Mouse (Mus musculus) hindbrain, embryonic 16.5 days (tissue): ENCODE results near the gene Ikbke. TPM values are rescaled to one million over a fixed set of nuclear protein-coding genes. Genes with fewer than 3 reads are reported as not detected.

Experiments
- ATAC-seq: fragments of 200-750 bp; cut with Nextera tagmentation; 2 replicates; pipeline ENCODE4 v1.8.0; 2017; ENCODE audit warnings: moderate TSS enrichment, moderate library complexity
- H3K27ac ChIP-seq: fragments of 300-500 bp; sonication (generic); 2 replicates; pipeline ENCODE4 v1.5.1; 2014; ENCODE audit warnings: low read depth, mild to moderate bottlenecking, control low read depth, low read length, moderate library complexity
- H3K27me3 ChIP-seq: fragments of 300-500 bp; sonication (generic); replicated peaks from 2 replicates; pipeline ENCODE4 v1.6.1; 2014; ENCODE audit warnings: low read length; ENCODE audit not compliant: control insufficient read depth, insufficient read depth
- H3K36me3 ChIP-seq: fragments of 300-500 bp; sonication (generic); 2 replicates; pipeline ENCODE4 v1.6.1; 2014; ENCODE audit warnings: mild to moderate bottlenecking, low read length, moderate library complexity, mixed read lengths; ENCODE audit not compliant: control insufficient read depth, insufficient read depth
- H3K4me1 ChIP-seq: fragments of 300-500 bp; sonication (generic); 2 replicates; pipeline ENCODE4 v1.6.1; 2014; ENCODE audit warnings: low read depth, low read length; ENCODE audit not compliant: control insufficient read depth, insufficient read depth
- H3K4me2 ChIP-seq: fragments of 300-500 bp; sonication (generic); 2 replicates; pipeline ENCODE4 v1.6.1; 2014; ENCODE audit warnings: mild to moderate bottlenecking, low read length, control low read depth, moderate library complexity
- H3K4me3 ChIP-seq: fragments of 300-500 bp; sonication (generic); 2 replicates; pipeline ENCODE4 v1.5.1; 2014; ENCODE audit warnings: mild to moderate bottlenecking, low read length, control low read depth, moderate library complexity
- H3K9ac ChIP-seq: fragments of 300-500 bp; sonication (generic); 2 replicates; pipeline ENCODE4 v1.6.1; 2014; ENCODE audit warnings: low read depth, mild to moderate bottlenecking, control low read depth, low read length, moderate library complexity
- H3K9me3 ChIP-seq: fragments of 300-500 bp; sonication (generic); 2 replicates; pipeline ENCODE4 v1.6.1; 2014; ENCODE audit warnings: mild to moderate bottlenecking, low read length, moderate library complexity; ENCODE audit not compliant: control insufficient read depth
- WGBS: fragments of 180-500 bp; shearing (Covaris S2); extraction: QIAGEN DNeasy Blood & Tissue Kit; methylation state at CpG from one replicate; pipeline ENCODE4 v1.1.7; 2014; 5-methylcytosine and 5-hydroxymethylcytosine counted together
- polyA plus RNA-seq: library from polyadenylated mRNA; unstranded; fragments of >200 nt; fragmentation: Nextera tagmentation; extraction: Ambion mirVana; gene quantifications from 2 replicates; pipeline ENCODE4 v1.2.1, GENCODE M21; 2015

Gene Ikbke
- polyA plus RNA-seq, 1 experiment from 2014 or later: 0.76 TPM

GRCm38 (mm10) chr1:131300750-131301149 lies 21.3 kb upstream of the Ikbke start:
- ATAC-seq: no peak
- no peaks in the 10 kb centered on the region; the same call in 1 of the 2 replicates for H3K4me1 ChIP-seq
- no peaks in the 10 kb centered on the region for H3K9me3 ChIP-seq
- no peak overlapping the region for H3K9ac ChIP-seq
- 100% methylated on average over 2 of the region's 2 CpGs for WGBS
- H3K27ac ChIP-seq: peak overlapping the region; percentile 29; the same call in 1 of the 2 replicates
- no peak overlapping the region for H3K4me2 ChIP-seq
- no peaks in the 10 kb centered on the region for H3K27me3 ChIP-seq
- H3K36me3 ChIP-seq: peaks cover 16% of the 10 kb centered on the region
- H3K4me3 ChIP-seq: no peak overlapping the region

DNA sequence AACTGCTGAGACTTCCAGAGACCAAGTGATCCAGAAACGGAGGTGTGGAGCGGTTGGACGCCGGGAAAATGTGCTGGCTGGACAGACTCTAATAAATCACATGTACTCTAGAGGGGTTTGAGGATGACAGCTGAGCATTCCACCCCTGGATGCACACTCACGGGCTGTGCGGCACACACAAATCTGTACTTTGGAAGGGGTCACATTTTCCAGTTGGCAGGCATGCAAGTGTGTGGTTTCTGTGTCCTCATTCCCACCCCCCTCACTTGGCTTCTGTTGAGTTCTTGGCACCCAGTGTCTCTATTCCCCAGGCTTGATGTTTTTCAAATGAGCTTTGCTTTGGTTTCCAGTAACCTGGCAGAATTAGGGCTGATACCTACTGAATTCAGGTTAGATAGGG lies 20.4 kb upstream of the Ikbke start:
- Histone ChIP-seq H3K9me3 (no peaks in the 10 kb centered on the region), H3K4me2 (no peak overlapping the region), H3K4me3 (no peak overlapping the region), H3K27me3 (no peaks in the 10 kb centered on the region), H3K27ac (peak overlapping the region; percentile 9), H3K36me3 (peaks cover 20% of the 10 kb centered on the region), H3K9ac (no peak overlapping the region), H3K4me1 (no peaks in the 10 kb centered on the region; the same call in 1 of the 2 replicates)
- 55% methylated on average over 6 of the region's 6 CpGs for WGBS
- peak; percentile 85 for ATAC-seq

DNA sequence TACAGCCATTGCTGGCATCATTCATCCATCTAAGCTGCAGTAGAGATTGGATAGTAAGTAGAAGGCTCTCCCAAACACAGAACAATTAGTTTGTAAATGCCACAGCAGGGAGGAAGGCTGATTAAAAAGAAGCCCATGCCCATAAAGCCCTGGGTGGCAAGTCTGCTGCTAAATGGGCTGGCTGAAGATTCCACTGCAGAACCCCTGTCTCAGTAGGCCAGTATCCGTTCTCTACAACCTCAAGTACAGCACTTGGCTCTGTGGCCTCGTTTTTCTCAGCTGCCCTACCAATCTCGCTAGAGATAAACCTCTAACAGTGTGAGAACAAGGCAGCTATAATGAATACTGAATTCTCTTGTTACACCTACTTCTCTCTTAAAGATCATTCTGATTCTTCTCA lies 19.8 kb upstream of the Ikbke start:
- WGBS: 39% methylated on average over 3 of the region's 3 CpGs
- H3K27ac ChIP-seq: peak overlapping the region; percentile 9
- no peaks in the 10 kb centered on the region; the same call in 1 of the 2 replicates for H3K4me1 ChIP-seq
- no peak overlapping the region for H3K4me2 ChIP-seq
- no peak overlapping the region for H3K9ac ChIP-seq
- no peak for ATAC-seq
- H3K36me3 ChIP-seq: peaks cover 20% of the 10 kb centered on the region
- no peaks in the 10 kb centered on the region for H3K9me3 ChIP-seq
- no peak overlapping the region for H3K4me3 ChIP-seq
- H3K27me3 ChIP-seq: no peaks in the 10 kb centered on the region

DNA sequence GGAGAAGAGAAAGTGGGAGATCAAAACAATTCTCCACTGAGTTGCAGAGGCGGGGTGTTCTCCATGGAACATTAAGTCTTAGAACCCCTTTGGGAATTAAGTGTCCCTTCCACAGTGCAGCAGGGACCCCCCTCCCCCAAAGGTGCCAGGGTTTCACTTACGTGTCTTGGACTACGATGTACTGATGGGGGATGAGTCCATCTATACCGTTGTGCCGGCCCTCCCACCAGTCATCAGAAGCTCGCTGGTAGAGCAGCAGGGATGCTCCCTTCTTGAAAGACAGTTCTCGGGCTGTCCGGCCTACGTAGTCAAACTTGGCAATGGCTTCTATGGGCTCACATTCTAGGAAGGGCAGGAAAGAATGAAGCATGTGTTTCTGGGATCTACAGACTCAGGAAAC lies 18.8 kb upstream of the Ikbke start:
- no peaks in the 10 kb centered on the region; the same call in 1 of the 2 replicates for H3K4me1 ChIP-seq
- H3K4me3 ChIP-seq: no peak overlapping the region
- no peak overlapping the region for H3K27ac ChIP-seq
- no peak overlapping the region for H3K4me2 ChIP-seq
- ATAC-seq: no peak
- H3K27me3 ChIP-seq: no peaks in the 10 kb centered on the region
- peaks cover 20% of the 10 kb centered on the region for H3K36me3 ChIP-seq
- H3K9ac ChIP-seq: no peak overlapping the region
- no peaks in the 10 kb centered on the region for H3K9me3 ChIP-seq
- WGBS: 87% methylated on average over 9 of the region's 9 CpGs

GRCm38 (mm10) chr1:131296726-131297125 lies 17.3 kb upstream of the Ikbke start:
- Histone ChIP-seq H3K9me3 (no peaks in the 10 kb centered on the region), H3K4me1 (no peaks in the 10 kb centered on the region; the same call in 1 of the 2 replicates), H3K9ac (no peak overlapping the region), H3K27me3 (no peaks in the 10 kb centered on the region), H3K4me2 (no peak overlapping the region), H3K4me3 (no peak overlapping the region), H3K27ac (no peak overlapping the region), H3K36me3 (peaks cover 31% of the 10 kb centered on the region)
- ATAC-seq: no peak
- 96% methylated on average over 7 of the region's 7 CpGs for WGBS

DNA sequence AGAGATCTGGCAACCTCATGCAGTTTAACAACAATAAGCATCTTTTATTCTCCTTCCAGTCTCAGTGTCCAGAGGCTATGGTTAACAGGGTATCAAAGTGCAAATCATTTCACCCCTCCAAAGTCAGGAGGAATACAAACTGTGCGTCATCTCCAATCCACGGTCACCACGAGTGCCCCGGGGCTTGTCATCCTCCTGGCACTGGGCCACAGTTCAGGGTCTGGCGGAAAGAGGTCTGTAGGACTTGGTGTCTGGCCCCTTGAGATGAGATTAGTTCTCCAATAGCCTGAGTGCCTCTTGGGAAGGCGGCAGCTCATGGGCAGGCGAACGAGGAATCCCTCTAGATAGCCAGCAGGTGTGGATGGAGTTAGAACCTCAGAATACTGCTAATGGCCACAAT lies 15.8 kb upstream of the Ikbke start:
- H3K27ac ChIP-seq: no peak overlapping the region
- 54% methylated on average over 8 of the region's 8 CpGs for WGBS
- no peak overlapping the region for H3K4me3 ChIP-seq
- H3K9ac ChIP-seq: no peak overlapping the region
- ATAC-seq: no peak
- H3K9me3 ChIP-seq: no peaks in the 10 kb centered on the region
- H3K4me2 ChIP-seq: no peak overlapping the region
- H3K27me3 ChIP-seq: no peaks in the 10 kb centered on the region
- H3K36me3 ChIP-seq: peaks cover 33% of the 10 kb centered on the region
- no peaks in the 10 kb centered on the region; the same call in 1 of the 2 replicates for H3K4me1 ChIP-seq

- Histone ChIP-seq H3K36me3 (peaks cover 36% of the 10 kb centered on the region), H3K9me3 (no peaks in the 10 kb centered on the region), H3K4me1 (no peaks in the 10 kb centered on the region), H3K27ac (no peak overlapping the region), H3K4me3 (no peak overlapping the region), H3K27me3 (no peaks in the 10 kb centered on the region), H3K9ac (no peak overlapping the region), H3K4me2 (no peak overlapping the region)
- WGBS: 72% methylated on average over 2 of the region's 2 CpGs
- ATAC-seq: no peak
These were observed 14.5 kb upstream of the Ikbke start for GRCm38 (mm10) chr1:131293922-131294250.

- WGBS: 81% methylated on average over 4 of the region's 4 CpGs
- Histone ChIP-seq H3K27me3 (no peaks in the 10 kb centered on the region), H3K4me2 (no peak overlapping the region), H3K4me3 (no peak overlapping the region), H3K9ac (no peak overlapping the region), H3K4me1 (no peaks in the 10 kb centered on the region), H3K36me3 (peaks cover 37% of the 10 kb centered on the region), H3K9me3 (no peaks in the 10 kb centered on the region), H3K27ac (no peak overlapping the region)
- ATAC-seq: no peak
These were observed 14.0 kb upstream of the Ikbke start for GRCm38 (mm10) chr1:131293221-131293921.

DNA sequence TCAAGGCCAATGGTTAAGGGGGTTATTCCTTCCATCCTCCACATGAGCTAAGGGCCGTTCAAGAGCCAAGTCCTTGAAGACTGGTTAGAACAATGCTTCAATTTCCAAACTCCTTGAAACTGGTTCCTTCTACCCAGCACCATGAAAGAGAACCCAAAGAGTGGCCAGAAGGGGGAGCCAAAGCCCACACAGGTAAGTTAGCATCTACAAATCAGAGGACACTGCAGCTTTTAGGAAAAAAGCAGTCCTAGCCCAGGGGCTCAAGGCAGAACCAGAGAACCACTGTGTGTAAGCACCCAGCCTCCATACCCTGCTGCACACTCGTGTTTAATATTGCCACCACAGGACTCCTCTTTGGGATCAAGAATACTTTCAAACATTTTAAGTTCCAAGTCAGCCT lies 11.2 kb upstream of the Ikbke start:
- Histone ChIP-seq H3K27me3 (no peaks in the 10 kb centered on the region), H3K4me1 (no peaks in the 10 kb centered on the region), H3K9ac (no peak overlapping the region), H3K27ac (no peak overlapping the region), H3K36me3 (peaks cover 27% of the 10 kb centered on the region), H3K9me3 (no peaks in the 10 kb centered on the region), H3K4me2 (no peak overlapping the region), H3K4me3 (no peak overlapping the region)
- no peak for ATAC-seq
- 59% methylated on average over 2 of the region's 2 CpGs for WGBS
